Mouse (Mus musculus) thymus, postnatal 10 days (tissue): ENCODE measurements around the gene Emp3.

Experiments
- DNase-seq, 2 experiments: peaks; one replicate each; pipeline ENCODE4 v3.0.0; 2021; ENCODE audit warnings: low spot score in 2 of 2

Gene Emp3

GRCm38 (mm10) chr7:45870282-45871058 lies 50.7 kb downstream of the Emp3 start:
- DNase-seq = no peak

DNA sequence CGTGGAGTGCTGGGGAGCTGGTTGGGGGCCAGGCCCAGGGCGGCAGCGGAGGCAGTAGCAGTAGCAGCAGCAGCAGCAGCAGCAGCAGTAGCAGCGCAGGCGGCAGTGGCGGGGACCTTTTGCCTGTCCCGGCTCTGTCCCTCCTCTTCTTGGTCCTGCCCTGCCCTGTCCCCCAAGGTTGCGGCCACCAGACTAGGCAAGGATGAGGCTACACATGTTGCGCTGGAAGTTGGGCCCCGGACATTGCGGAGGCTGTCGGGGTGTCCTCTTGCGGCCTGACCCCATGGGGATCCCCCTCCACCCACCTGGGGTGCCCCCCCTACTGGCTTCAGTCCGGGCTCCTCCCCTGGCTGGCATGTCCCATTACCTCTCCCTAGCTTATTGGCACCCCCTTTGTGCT lies 51.4 kb downstream of the Emp3 start:
- DNase-seq = no peak

GRCm38 (mm10) chr7:45869107-45869670 lies 52.0 kb downstream of the Emp3 start:
- no peak for DNase-seq
